Mouse (Mus musculus) cerebellum, adult (tissue): Measurements from ENCODE around the gene Filip1l.

ENCODE experiments used
- ATAC-seq: cut with Nextera tagmentation; 2 replicates; pipeline ENCODE4 v1.9.2; 2017; ENCODE audit warnings: mild to moderate bottlenecking, moderate library complexity, mixed read lengths; ENCODE audit not compliant: insufficient number of reproducible peaks, low FRiP score, low TSS enrichment

Gene Filip1l

GRCm38 (mm10) chr16:57552709-57553108 is 199.8 kb downstream of the Filip1l start:
- ATAC-seq = no peak

GRCm38 (mm10) chr16:57553235-57553634 is 200.3 kb downstream of the Filip1l start:
- no peak for ATAC-seq

- no peak for ATAC-seq
These were observed 202.1 kb downstream of the Filip1l start for GRCm38 (mm10) chr16:57554886-57555400.

- no peak for ATAC-seq
These were observed 202.8 kb downstream of the Filip1l start for GRCm38 (mm10) chr16:57555667-57556066.

- ATAC-seq = no peak
These were observed 203.4 kb downstream of the Filip1l start for GRCm38 (mm10) chr16:57556244-57556643.

GRCm38 (mm10) chr16:57558258-57558657 is 205.4 kb downstream of the Filip1l start:
- no peak for ATAC-seq

GRCm38 (mm10) chr16:57560185-57560584 is 207.3 kb downstream of the Filip1l start:
- ATAC-seq = no peak

- ATAC-seq = no peak
These were observed 210.6 kb downstream of the Filip1l start for GRCm38 (mm10) chr16:57563453-57563852.

GRCm38 (mm10) chr16:57564807-57565206 is 211.9 kb downstream of the Filip1l start:
- no peak for ATAC-seq

- no peak for ATAC-seq
These were observed 213.3 kb downstream of the Filip1l start for GRCm38 (mm10) chr16:57566215-57566614.

GRCm38 (mm10) chr16:57568648-57569404 is 215.9 kb downstream of the Filip1l start:
- ATAC-seq = no peak

- ATAC-seq = no peak; the same call in 1 of the 2 replicates
These were observed 218.0 kb downstream of the Filip1l start for GRCm38 (mm10) chr16:57570789-57571311.

GRCm38 (mm10) chr16:57573831-57574230 is 220.9 kb downstream of the Filip1l start:
- ATAC-seq = no peak

GRCm38 (mm10) chr16:57575764-57576388 is 223.0 kb downstream of the Filip1l start:
- no peak for ATAC-seq

GRCm38 (mm10) chr16:57577519-57577918 is 224.6 kb downstream of the Filip1l start:
- no peak for ATAC-seq

GRCm38 (mm10) chr16:57580041-57580440 is 227.1 kb downstream of the Filip1l start:
- ATAC-seq = no peak

GRCm38 (mm10) chr16:57582008-57582407 is 229.1 kb downstream of the Filip1l start:
- ATAC-seq = no peak

GRCm38 (mm10) chr16:57585201-57585600 is 232.3 kb downstream of the Filip1l start:
- no peak for ATAC-seq

GRCm38 (mm10) chr16:57593422-57594157 is 240.7 kb downstream of the Filip1l start:
- ATAC-seq = peak; percentile 66

- ATAC-seq = no peak
These were observed 244.5 kb downstream of the Filip1l start for GRCm38 (mm10) chr16:57597295-57597957.
